Mouse (Mus musculus) kidney, embryonic 16.5 days (tissue): ENCODE results near the gene Fam53b. TPM values are rescaled to one million over a fixed set of nuclear protein-coding genes. Genes with fewer than 3 reads are reported as not detected.

Source experiments
- ATAC-seq: fragments of 200-750 bp; cut with Nextera tagmentation; 2 replicates; pipeline ENCODE4 v1.8.0; 2017; ENCODE audit warnings: moderate TSS enrichment; ENCODE audit not compliant: low FRiP score, low TSS enrichment
- H3K27ac ChIP-seq: fragments of 300-500 bp; sonication (generic); 2 replicates; pipeline ENCODE4 v1.5.1; 2014; ENCODE audit warnings: low read length
- H3K27me3 ChIP-seq: fragments of 300-500 bp; sonication (generic); 2 replicates; pipeline ENCODE4 v1.6.1; 2014; ENCODE audit warnings: low read length, control low read depth, mixed read lengths; ENCODE audit not compliant: insufficient read depth
- H3K36me3 ChIP-seq: fragments of 300-500 bp; sonication (generic); 2 replicates; pipeline ENCODE4 v1.6.1; 2014; ENCODE audit warnings: low read length, control low read depth, mixed read lengths; ENCODE audit not compliant: insufficient read depth
- H3K4me1 ChIP-seq: fragments of 300-500 bp; sonication (generic); 2 replicates; pipeline ENCODE4 v1.6.1; 2014; ENCODE audit warnings: low read length, control low read depth, mixed read lengths; ENCODE audit not compliant: insufficient read depth
- H3K4me2 ChIP-seq: fragments of 300-500 bp; sonication (generic); replicated peaks from 2 replicates; pipeline ENCODE4 v1.6.1; 2014; ENCODE audit warnings: low read depth, low read length
- H3K4me3 ChIP-seq: fragments of 300-500 bp; sonication (generic); 2 replicates; pipeline ENCODE4 v1.5.1; 2014; ENCODE audit warnings: mild to moderate bottlenecking, low read length
- H3K9ac ChIP-seq: fragments of 300-500 bp; sonication (generic); replicated peaks from 2 replicates; pipeline ENCODE4 v1.6.1; 2014; ENCODE audit warnings: low read length
- H3K9me3 ChIP-seq: fragments of 300-500 bp; sonication (generic); 2 replicates; pipeline ENCODE4 v1.6.1; 2016; ENCODE audit warnings: low read length, control low read depth
- WGBS: fragments of 180-500 bp; shearing (Covaris S2); extraction: QIAGEN DNeasy Blood & Tissue Kit; methylation state at CpG from one replicate; pipeline ENCODE4 v1.1.7; 2014; 5-methylcytosine and 5-hydroxymethylcytosine counted together
- polyA plus RNA-seq: library from polyadenylated mRNA; unstranded; fragments of >200 nt; fragmentation: Nextera tagmentation; extraction: Ambion mirVana; gene quantifications from 2 replicates; pipeline ENCODE4 v1.2.1, GENCODE M21; 2015

The Fam53b gene
- polyA plus RNA-seq, 1 experiment from 2014 or later: 22.5 TPM

GRCm38 (mm10) chr7:132804951-132805350, 8.7 kb downstream of the Fam53b start:
- Histone ChIP-seq H3K4me3 (no peak overlapping the region), H3K9me3 (no peaks in the 10 kb centered on the region), H3K4me1 (peaks cover 69% of the 10 kb centered on the region), H3K27ac (peak overlapping the region; percentile 23; the same call in 1 of the 2 replicates), H3K27me3 (no peaks in the 10 kb centered on the region), H3K9ac (no peak overlapping the region), H3K4me2 (no peak overlapping the region), H3K36me3 (no peaks in the 10 kb centered on the region)
- WGBS: 78% methylated on average over 5 of the region's 5 CpGs
- ATAC-seq: no peak

- 64% methylated on average over 7 of the region's 7 CpGs for WGBS
- Histone ChIP-seq H3K9ac (no peak overlapping the region), H3K9me3 (no peaks in the 10 kb centered on the region), H3K36me3 (no peaks in the 10 kb centered on the region), H3K4me3 (no peak overlapping the region), H3K27ac (peak overlapping the region; percentile 23; the same call in 1 of the 2 replicates), H3K4me2 (no peak overlapping the region), H3K4me1 (peaks cover 68% of the 10 kb centered on the region), H3K27me3 (no peaks in the 10 kb centered on the region)
- no peak for ATAC-seq
Observed at GRCm38 (mm10) chr7:132804461-132804860, 9.2 kb downstream of the Fam53b start.

GRCm38 (mm10) chr7:132803962-132804361, 9.7 kb downstream of the Fam53b start:
- H3K4me2 ChIP-seq: no peak overlapping the region
- no peak for ATAC-seq
- H3K4me3 ChIP-seq: no peak overlapping the region
- peak overlapping the region; percentile 23; the same call in 1 of the 2 replicates for H3K27ac ChIP-seq
- H3K4me1 ChIP-seq: peaks cover 64% of the 10 kb centered on the region
- no peaks in the 10 kb centered on the region for H3K27me3 ChIP-seq
- no peak overlapping the region for H3K9ac ChIP-seq
- 56% methylated on average over 3 of the region's 3 CpGs for WGBS
- no peaks in the 10 kb centered on the region for H3K36me3 ChIP-seq
- H3K9me3 ChIP-seq: no peaks in the 10 kb centered on the region

DNA sequence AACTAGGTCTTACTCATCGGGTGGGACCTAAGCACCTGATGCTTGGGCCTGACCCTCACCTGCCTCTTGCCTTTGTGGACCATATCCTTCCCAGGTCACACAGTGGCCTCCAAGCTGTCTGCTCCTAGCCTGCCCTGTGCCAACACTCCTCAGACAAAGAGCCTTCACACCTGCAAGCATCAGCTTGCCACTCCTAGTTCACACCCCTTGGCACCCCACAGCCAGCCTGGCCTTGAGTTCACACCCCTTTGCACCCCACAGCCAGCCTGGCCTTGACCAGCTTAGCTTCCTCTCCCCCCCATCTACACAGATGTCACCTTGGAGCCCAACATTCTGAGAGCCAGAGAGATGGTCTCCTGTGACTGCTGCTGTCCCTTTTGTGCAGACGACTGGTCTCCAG, 10.3 kb downstream of the Fam53b start:
- Histone ChIP-seq H3K4me2 (no peak overlapping the region), H3K27ac (no peak overlapping the region), H3K9me3 (no peaks in the 10 kb centered on the region), H3K9ac (no peak overlapping the region), H3K36me3 (no peaks in the 10 kb centered on the region), H3K4me3 (no peak overlapping the region), H3K27me3 (no peaks in the 10 kb centered on the region), H3K4me1 (peaks cover 57% of the 10 kb centered on the region)
- WGBS: 70% methylated on average over 2 of the region's 2 CpGs
- ATAC-seq: no peak

GRCm38 (mm10) chr7:132802691-132803090, 11.0 kb downstream of the Fam53b start:
- WGBS: 77% methylated on average over 11 of the region's 11 CpGs
- no peak for ATAC-seq
- no peak overlapping the region for H3K4me3 ChIP-seq
- H3K4me1 ChIP-seq: peaks cover 51% of the 10 kb centered on the region
- no peaks in the 10 kb centered on the region for H3K36me3 ChIP-seq
- H3K27ac ChIP-seq: no peak overlapping the region
- no peak overlapping the region for H3K9ac ChIP-seq
- no peaks in the 10 kb centered on the region for H3K9me3 ChIP-seq
- H3K4me2 ChIP-seq: no peak overlapping the region
- H3K27me3 ChIP-seq: no peaks in the 10 kb centered on the region

DNA sequence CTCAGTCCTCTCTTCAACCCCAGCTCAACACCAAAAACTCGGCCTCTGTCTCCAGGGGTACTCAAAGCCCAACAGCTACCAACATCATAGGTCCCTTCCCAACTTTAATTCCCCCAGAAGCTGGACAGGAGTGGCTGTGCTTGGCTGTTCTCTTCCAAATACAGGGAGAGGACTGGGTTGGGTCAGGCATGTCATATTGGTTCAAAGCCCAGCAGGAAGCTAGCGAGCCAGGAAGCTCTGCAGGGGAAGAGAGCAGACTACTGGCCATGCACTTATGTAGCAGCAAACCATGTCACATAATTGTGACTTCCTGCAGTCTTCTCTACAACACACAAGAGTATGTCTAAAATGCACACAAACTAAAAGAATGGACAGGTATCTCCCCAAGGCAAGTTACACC, 11.6 kb downstream of the Fam53b start:
- Histone ChIP-seq H3K27me3 (no peaks in the 10 kb centered on the region), H3K4me2 (no peak overlapping the region), H3K9me3 (no peaks in the 10 kb centered on the region), H3K4me1 (peaks cover 45% of the 10 kb centered on the region), H3K36me3 (no peaks in the 10 kb centered on the region), H3K9ac (no peak overlapping the region), H3K4me3 (no peak overlapping the region), H3K27ac (no peak overlapping the region)
- ATAC-seq: no peak
- WGBS: 84% methylated on average over 2 of the region's 2 CpGs

DNA sequence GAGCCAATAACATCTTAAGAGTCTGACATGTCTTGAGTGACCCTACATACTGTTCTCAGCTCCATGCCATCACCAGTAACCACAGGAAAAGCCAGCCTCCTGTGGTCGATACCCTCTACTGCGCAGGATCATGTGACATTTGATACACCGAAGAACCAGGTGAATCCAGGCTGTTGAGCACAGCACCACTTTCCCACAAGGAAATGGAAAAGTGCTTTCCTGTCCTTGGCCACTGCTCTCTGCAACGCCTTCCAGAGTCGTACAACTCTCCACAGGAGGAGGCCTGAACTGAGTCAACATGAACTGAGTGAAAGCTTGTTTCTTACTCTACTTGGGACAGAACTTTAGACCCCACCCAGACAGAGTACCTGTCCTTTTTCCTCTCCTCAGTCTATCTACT, 12.2 kb downstream of the Fam53b start:
- Histone ChIP-seq H3K4me3 (no peak overlapping the region), H3K4me2 (no peak overlapping the region), H3K4me1 (peaks cover 43% of the 10 kb centered on the region), H3K9me3 (no peaks in the 10 kb centered on the region), H3K36me3 (no peaks in the 10 kb centered on the region), H3K9ac (no peak overlapping the region), H3K27ac (no peak overlapping the region), H3K27me3 (no peaks in the 10 kb centered on the region)
- ATAC-seq: no peak
- WGBS: 71% methylated on average over 5 of the region's 5 CpGs

DNA sequence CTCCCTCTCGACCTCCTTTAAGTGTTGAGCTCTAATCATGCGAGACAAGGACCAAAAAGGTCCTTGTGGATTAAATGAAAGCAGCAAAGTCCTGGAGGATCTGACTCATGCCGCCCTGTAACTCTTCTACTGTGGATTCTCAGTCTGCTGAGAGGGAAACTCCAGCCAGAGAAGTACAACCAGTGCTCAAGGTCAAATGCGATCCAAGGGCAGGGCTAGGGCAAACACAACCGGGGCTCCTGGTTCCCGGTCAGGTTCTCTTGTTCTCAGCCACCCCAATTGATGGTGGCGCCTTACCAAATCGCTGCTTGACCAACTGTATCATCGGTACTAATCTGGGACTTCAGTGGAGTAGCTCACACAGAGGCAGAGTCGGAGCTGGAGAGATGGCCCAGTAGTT, 12.8 kb downstream of the Fam53b start:
- Histone ChIP-seq H3K27ac (peak overlapping the region; percentile 25), H3K36me3 (no peaks in the 10 kb centered on the region), H3K4me2 (no peak overlapping the region), H3K4me1 (peaks cover 40% of the 10 kb centered on the region), H3K27me3 (no peaks in the 10 kb centered on the region), H3K9me3 (no peaks in the 10 kb centered on the region), H3K9ac (no peak overlapping the region), H3K4me3 (no peak overlapping the region)
- no peak for ATAC-seq
- 72% methylated on average over 10 of the region's 10 CpGs for WGBS

DNA sequence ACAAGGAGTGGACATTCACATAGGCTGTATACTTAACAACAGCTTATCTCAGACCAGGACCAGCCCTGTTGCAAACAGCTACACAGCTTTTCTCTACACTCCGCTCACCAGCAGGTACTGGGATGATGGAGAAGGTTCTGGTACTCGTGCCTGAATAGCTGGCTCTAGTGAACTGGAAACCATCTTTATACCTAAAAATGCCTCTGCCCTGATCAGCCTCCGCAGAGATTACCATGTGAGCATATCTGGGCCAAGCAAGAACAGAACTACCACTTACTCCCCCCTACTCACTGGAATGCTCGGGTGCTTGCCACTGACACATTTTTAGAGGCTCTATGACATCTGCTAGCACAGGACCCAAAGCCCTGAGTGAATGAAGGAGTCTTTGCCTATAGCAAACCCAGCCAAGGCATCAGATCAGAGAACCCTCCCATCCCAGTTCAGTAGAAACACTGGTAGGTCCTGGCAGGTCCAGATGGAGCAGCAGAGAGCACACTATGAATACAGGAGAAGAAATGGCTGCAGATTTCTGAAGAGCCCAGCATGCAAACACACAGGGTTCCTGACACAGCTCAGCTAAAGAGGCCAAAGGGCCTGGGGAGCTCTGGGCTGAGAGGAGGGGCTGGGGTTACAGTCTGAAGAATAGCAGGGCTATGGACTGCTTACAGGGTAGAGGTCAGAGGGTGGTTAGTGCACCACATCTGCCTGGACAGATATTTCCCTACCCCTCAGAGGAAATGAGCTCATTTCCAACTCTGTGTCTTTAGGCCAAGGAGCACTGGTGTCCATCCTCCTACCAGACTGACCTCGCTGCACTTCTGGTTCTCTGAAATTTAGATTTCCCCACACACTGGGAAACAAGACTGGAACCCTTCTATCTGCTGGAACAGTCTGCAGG, 14.3 kb downstream of the Fam53b start:
- ATAC-seq: 0 out of 2 replicates have a peak, but pooled peaks have one; percentile 10
- peak overlapping the region; percentile 25; the same call in 1 of the 2 replicates for H3K27ac ChIP-seq
- no peaks in the 10 kb centered on the region for H3K27me3 ChIP-seq
- no peaks in the 10 kb centered on the region for H3K36me3 ChIP-seq
- no peak overlapping the region for H3K4me2 ChIP-seq
- WGBS: 83% methylated on average over 5 of the region's 5 CpGs
- no peaks in the 10 kb centered on the region for H3K9me3 ChIP-seq
- H3K4me1 ChIP-seq: peaks cover 35% of the 10 kb centered on the region
- H3K4me3 ChIP-seq: no peak overlapping the region
- H3K9ac ChIP-seq: no peak overlapping the region

- WGBS: 90% methylated on average over 5 of the region's 5 CpGs
- ATAC-seq: no peak
Observed at GRCm38 (mm10) chr7:132795141-132795540, 18.5 kb downstream of the Fam53b start.

More at GRCm38 (mm10) chr7:132795141-132795540, 18.5 kb downstream of the Fam53b start:
- Histone ChIP-seq H3K27me3 (no peaks in the 10 kb centered on the region), H3K36me3 (no peaks in the 10 kb centered on the region), H3K4me3 (no peak overlapping the region), H3K4me1 (peaks cover 23% of the 10 kb centered on the region), H3K9me3 (no peaks in the 10 kb centered on the region), H3K27ac (no peak overlapping the region), H3K4me2 (no peak overlapping the region), H3K9ac (no peak overlapping the region)
